8 mouse cellular contexts compared by ENCODE assay signal in genomic region chr6:54992141-54992540, GRCm38 (mm10). TPM values are rescaled to one million over a fixed set of nuclear protein-coding genes. Genes with fewer than 3 reads are reported as not detected.
A peak's percentile ranks its signal among the peaks of the same experiment; 100 is the strongest.
DNase-seq lines count a peak whose midpoint lies in the region; ATAC-seq and TF ChIP-seq lines count a peak whose summit lies in the region.

No protein-coding gene starts in this region.

- WGBS in kidney, postnatal 0 days: 5% methylated on average over 7 of the region's 7 CpGs
- 9% methylated on average over 7 of the region's 7 CpGs for WGBS in embryonic facial prominence, embryonic 10.5 days
- WGBS in intestine, embryonic 15.5 days: 5% methylated on average over 7 of the region's 7 CpGs
- WGBS in neural tube, embryonic 11.5 days: 11% methylated on average over 7 of the region's 7 CpGs

- H3K4me1 ChIP-seq in kidney, postnatal 0 days (replicated peaks; ENCODE audit: insufficient read depth, low read length): no peaks in the 10 kb centered on the region
- peaks cover 13% of the 10 kb centered on the region for H3K4me1 ChIP-seq in embryonic facial prominence, embryonic 10.5 days
- 0 out of 2 replicates have a peak, but pooled peaks cover 3% of the 10 kb centered on the region for H3K4me1 ChIP-seq in intestine, embryonic 15.5 days (replicated peaks)
- 0 out of 2 replicates have a peak, but pooled peaks cover 2% of the 10 kb centered on the region for H3K4me1 ChIP-seq in neural tube, embryonic 11.5 days (ENCODE audit: control insufficient read depth, insufficient read depth, low read length)

- H3K4me3 ChIP-seq in kidney, postnatal 0 days (replicated peaks; ENCODE audit: low read depth, low read length): peak overlapping the region; percentile 29
- peak overlapping the region; percentile 69 for H3K4me3 ChIP-seq in embryonic facial prominence, embryonic 10.5 days
- peak overlapping the region; percentile 56 for H3K4me3 ChIP-seq in intestine, embryonic 15.5 days (replicated peaks)
- H3K4me3 ChIP-seq in neural tube, embryonic 11.5 days (ENCODE audit: low read depth, low read length): peak overlapping the region; percentile 51

- H3K4me2 ChIP-seq in kidney, postnatal 0 days (ENCODE audit: low read length): peak overlapping the region; percentile 69
- peak overlapping the region; percentile 93 for H3K4me2 ChIP-seq in intestine, embryonic 15.5 days (replicated peaks)
- peak overlapping the region; percentile 86 for H3K4me2 ChIP-seq in neural tube, embryonic 11.5 days (ENCODE audit: low read depth)

- no peaks in the 10 kb centered on the region for H3K36me3 ChIP-seq in kidney, postnatal 0 days (ENCODE audit: insufficient read depth, low read length)
- H3K36me3 ChIP-seq in embryonic facial prominence, embryonic 10.5 days (replicated peaks): no peaks in the 10 kb centered on the region
- H3K36me3 ChIP-seq in intestine, embryonic 15.5 days: no peaks in the 10 kb centered on the region
- H3K36me3 ChIP-seq in neural tube, embryonic 11.5 days (ENCODE audit: control insufficient read depth, insufficient read depth, low read length): no peaks in the 10 kb centered on the region

- no peaks in the 10 kb centered on the region for H3K9me3 ChIP-seq in kidney, postnatal 0 days (replicated peaks; ENCODE audit: low read length)
- H3K9me3 ChIP-seq in embryonic facial prominence, embryonic 10.5 days: no peaks in the 10 kb centered on the region
- H3K9me3 ChIP-seq in intestine, embryonic 15.5 days: no peaks in the 10 kb centered on the region
- no peaks in the 10 kb centered on the region for H3K9me3 ChIP-seq in neural tube, embryonic 11.5 days (ENCODE audit: control insufficient read depth, low read length)

- no peaks in the 10 kb centered on the region for H3K27me3 ChIP-seq in kidney, postnatal 0 days (ENCODE audit: insufficient read depth, low read length)
- peaks cover 9% of the 10 kb centered on the region; the same call in 1 of the 2 replicates for H3K27me3 ChIP-seq in embryonic facial prominence, embryonic 10.5 days (replicated peaks; ENCODE audit: low read depth, poor library complexity, severe bottlenecking)
- no peaks in the 10 kb centered on the region for H3K27me3 ChIP-seq in intestine, embryonic 15.5 days (replicated peaks)
- H3K27me3 ChIP-seq in neural tube, embryonic 11.5 days (ENCODE audit: control insufficient read depth, insufficient read depth, low read length): no peaks in the 10 kb centered on the region

- H3K27ac ChIP-seq in kidney, postnatal 0 days: no peak overlapping the region
- peak overlapping the region; percentile 74 for H3K27ac ChIP-seq in embryonic facial prominence, embryonic 10.5 days (replicated peaks)
- H3K27ac ChIP-seq in intestine, embryonic 15.5 days: peak overlapping the region; percentile 42; the same call in 1 of the 2 replicates
- H3K27ac ChIP-seq in neural tube, embryonic 11.5 days (ENCODE audit: low read depth, low read length): 0 out of 2 replicates have a peak overlapping the region, but pooled peaks have one; percentile 20

- ATAC-seq in kidney, postnatal 0 days (replicated peaks; ENCODE audit: low FRiP score, low read depth): no peak; the same call in 1 of the 2 replicates
- no peak for ATAC-seq in intestine, embryonic 15.5 days
- no peak for ATAC-seq in neural tube, embryonic 11.5 days (ENCODE audit: insufficient read depth, low FRiP score, low TSS enrichment)

- no peak for TF ChIP-seq CTCF in kidney, postnatal 0 days (IDR thresholded peaks at IDR 0.05; ENCODE audit: low read depth)

- no peak for DNase-seq in kidney, postnatal 0 days (ENCODE audit: low spot score)
- no peak for DNase-seq in kidney, postnatal 14 days
- no peak for DNase-seq in embryonic facial prominence, embryonic 10.5 days (ENCODE audit: low spot score)
- DNase-seq in neural tube, embryonic 11.5 days (ENCODE audit: low spot score): no peak
- no peak for DNase-seq in retina, postnatal 1 day
- no peak for DNase-seq in layer of hippocampus, postnatal 10 days (ENCODE audit: low spot score in 2 of 2)
- no peak for DNase-seq in adrenal gland, adult 8-10 months

- peak overlapping the region; percentile 35; the same call in 1 of the 2 replicates for H3K9ac ChIP-seq in kidney, postnatal 0 days (ENCODE audit: low read depth, low read length)
- H3K9ac ChIP-seq in intestine, embryonic 15.5 days: peak overlapping the region; percentile 52
- H3K9ac ChIP-seq in neural tube, embryonic 11.5 days (ENCODE audit: low read length): peak overlapping the region; percentile 60

RNA-seq across cellular contexts. Expression of gene Ggct, which starts 0.6 kb away (rescaled TPM):
- 17.7 and 17.9 TPM in 2 replicates for polyA plus RNA-seq in kidney, postnatal 0 days (2015; fragmentation: Nextera tagmentation; extraction: Ambion mirVana)
- 9.5 and 13.9 TPM in 2 replicates for polyA plus RNA-seq in embryonic facial prominence, embryonic 10.5 days (2016; fragmentation: Nextera tagmentation; extraction: Ambion mirVana)
- 8.2 and 10.7 TPM in 2 replicates for polyA plus RNA-seq in intestine, embryonic 15.5 days (2015; fragmentation: Nextera tagmentation; extraction: Ambion mirVana)
- polyA plus RNA-seq in neural tube, embryonic 11.5 days (2014; fragmentation: Nextera tagmentation; extraction: Ambion mirVana): 13.2 and 15.4 TPM in 2 replicates
- 10 to 100 TPM; 37.8 to 39.9 TPM for total RNA-seq in layer of hippocampus, postnatal 10 days (2021)
- total RNA-seq in adrenal gland, adult 8-10 months (2022): 10 to 100 TPM in 1 of 4 experiments, 1 to 10 TPM in 3; 4.7 to 17.0 (median 7.3) TPM

RNA-seq across cellular contexts. Expression of gene Nod1, which starts 19.7 kb away (rescaled TPM):
- 4.5 TPM in 2 replicates for polyA plus RNA-seq in kidney, postnatal 0 days (2015; fragmentation: Nextera tagmentation; extraction: Ambion mirVana)
- 1.2 and 1.4 TPM in 2 replicates for polyA plus RNA-seq in embryonic facial prominence, embryonic 10.5 days (2016; fragmentation: Nextera tagmentation; extraction: Ambion mirVana)
- polyA plus RNA-seq in intestine, embryonic 15.5 days (2015; fragmentation: Nextera tagmentation; extraction: Ambion mirVana): 4.8 and 5.5 TPM in 2 replicates
- 2.3 and 3.0 TPM in 2 replicates for polyA plus RNA-seq in neural tube, embryonic 11.5 days (2014; fragmentation: Nextera tagmentation; extraction: Ambion mirVana)
- 1 to 10 TPM; 3.1 to 4.1 TPM for total RNA-seq in layer of hippocampus, postnatal 10 days (2021)
- 10 to 100 TPM in 2 of 4 experiments, 1 to 10 TPM in 2; 9.1 to 14.0 (median 11.6) TPM for total RNA-seq in adrenal gland, adult 8-10 months (2022)

RNA-seq across cellular contexts. Expression of gene Gars, which starts 45.7 kb away (rescaled TPM):
- polyA plus RNA-seq in kidney, postnatal 0 days (2015; fragmentation: Nextera tagmentation; extraction: Ambion mirVana): 107 and 120 TPM in 2 replicates
- polyA plus RNA-seq in embryonic facial prominence, embryonic 10.5 days (2016; fragmentation: Nextera tagmentation; extraction: Ambion mirVana): 203 and 223 TPM in 2 replicates
- 170 and 172 TPM in 2 replicates for polyA plus RNA-seq in intestine, embryonic 15.5 days (2015; fragmentation: Nextera tagmentation; extraction: Ambion mirVana)
- 216 and 234 TPM in 2 replicates for polyA plus RNA-seq in neural tube, embryonic 11.5 days (2014; fragmentation: Nextera tagmentation; extraction: Ambion mirVana)
- 100 to 1,000 TPM; 165 to 171 TPM for total RNA-seq in layer of hippocampus, postnatal 10 days (2021)
- total RNA-seq in adrenal gland, adult 8-10 months (2022): 10 to 100 TPM; 69.8 to 78.8 (median 70.4) TPM
